Mouse (Mus musculus): Measurements from ENCODE around the gene Ugt1a1. TPM values are rescaled to one million over a fixed set of nuclear protein-coding genes. Genes with fewer than 3 reads are reported as not detected.

Gene Ugt1a1
- polyA plus RNA-seq (2017; shearing (Covaris generic)): under 1 TPM; 0.11 to 0.93 TPM

DNA sequence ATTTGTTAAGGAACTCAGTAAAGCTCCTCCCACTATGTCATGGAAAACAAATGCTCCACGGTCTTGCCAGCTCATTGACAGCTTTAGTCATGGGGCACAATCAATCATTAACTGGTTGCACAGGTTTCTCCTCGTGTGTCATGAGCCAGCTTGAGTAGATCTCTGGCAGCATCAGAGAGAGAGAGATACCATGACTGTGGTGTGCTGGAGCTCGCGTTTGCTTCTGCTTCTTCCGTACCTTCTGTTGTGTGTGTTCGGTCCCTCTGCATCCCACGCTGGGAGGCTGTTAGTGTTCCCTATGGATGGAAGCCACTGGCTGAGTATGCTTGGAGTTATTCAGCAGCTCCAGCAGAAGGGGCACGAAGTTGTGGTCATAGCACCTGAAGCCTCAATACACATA, at the start of gene Ugt1a1:
Ugt1a1 (plus strand) TSS at position 148 of the 400 bp plus-strand sequence.

DNA sequence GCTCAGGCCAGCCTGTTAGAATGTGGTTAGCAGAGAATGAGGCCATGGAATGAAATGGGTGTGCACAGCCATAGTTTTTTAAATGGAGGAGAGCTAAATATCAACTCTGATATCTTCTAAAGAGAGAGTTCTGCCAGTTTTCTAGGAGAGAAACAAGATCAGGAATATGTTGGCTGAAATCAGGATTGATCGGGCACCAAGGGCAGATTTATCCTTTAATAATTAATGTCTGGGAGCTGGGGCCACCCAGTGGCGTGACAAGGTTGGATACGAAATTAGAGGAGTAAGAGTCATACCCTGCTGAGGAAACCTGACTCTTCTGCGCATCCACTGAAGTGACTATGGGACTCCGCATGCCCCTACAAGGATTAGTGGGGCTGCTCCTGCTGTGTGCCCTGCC, 46.0 kb upstream of the Ugt1a1 start, which contains the start of gene Ugt1a5:
Ugt1a5 (plus strand) TSS at position 302 of the 400 bp plus-strand sequence.

DNA sequence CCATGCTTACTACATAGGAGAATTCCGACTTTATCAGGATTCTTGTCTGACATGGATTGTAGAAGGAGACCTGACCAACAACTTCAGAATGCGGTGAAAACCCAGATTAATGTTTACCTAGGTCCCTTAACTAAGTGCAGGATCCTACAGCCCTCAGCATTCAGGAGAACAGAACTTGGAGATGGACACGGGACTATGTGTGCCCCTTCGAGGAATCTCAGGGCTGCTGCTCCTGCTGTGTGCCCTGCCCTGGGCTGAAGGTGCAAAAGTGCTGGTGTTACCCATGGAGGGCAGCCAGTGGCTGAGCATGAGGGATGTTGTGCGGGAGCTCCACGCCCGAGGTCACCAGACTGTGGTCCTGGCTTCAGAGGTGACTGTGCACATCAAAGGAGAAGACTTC, 11.3 kb upstream of the Ugt1a1 start, which contains the start of gene Ugt1a2:
Ugt1a2 (plus strand) TSS at position 146 of the 400 bp plus-strand sequence.

DNA sequence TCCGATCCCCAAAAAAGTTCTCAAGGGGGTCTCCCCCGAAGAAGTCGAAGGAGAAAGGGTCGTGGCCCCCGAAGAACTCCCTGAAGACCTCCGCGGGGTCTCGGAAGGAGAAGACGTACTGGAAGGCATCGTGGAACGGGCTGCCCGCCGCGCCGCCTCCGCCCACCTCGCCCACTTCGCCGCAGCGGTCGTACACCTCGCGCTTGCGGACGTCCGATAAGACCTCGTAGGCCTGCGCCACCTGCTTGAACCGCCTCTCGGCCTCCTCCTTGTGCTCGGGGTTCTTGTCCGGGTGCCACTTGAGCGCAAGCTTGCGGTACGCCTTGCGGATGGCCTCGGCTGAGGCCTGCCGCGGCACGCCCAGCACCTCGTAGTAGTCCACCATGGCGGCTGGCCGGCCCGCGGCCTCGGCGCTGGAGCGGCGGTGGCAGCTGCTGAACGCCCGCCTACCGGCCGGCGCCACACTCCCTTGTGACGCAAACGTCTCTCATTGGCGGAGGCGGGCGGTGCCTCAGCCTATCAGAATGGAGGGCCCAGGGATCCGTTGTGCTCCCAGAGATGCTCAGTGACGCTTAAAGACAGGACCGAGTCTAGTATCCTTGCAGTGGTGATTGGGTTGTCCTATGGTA, 6.4 kb upstream of the Ugt1a1 start, which contains the start of gene Dnajb3:
Dnajb3 (minus strand) TSS at position 489 of the 629 bp plus-strand sequence.

DNA sequence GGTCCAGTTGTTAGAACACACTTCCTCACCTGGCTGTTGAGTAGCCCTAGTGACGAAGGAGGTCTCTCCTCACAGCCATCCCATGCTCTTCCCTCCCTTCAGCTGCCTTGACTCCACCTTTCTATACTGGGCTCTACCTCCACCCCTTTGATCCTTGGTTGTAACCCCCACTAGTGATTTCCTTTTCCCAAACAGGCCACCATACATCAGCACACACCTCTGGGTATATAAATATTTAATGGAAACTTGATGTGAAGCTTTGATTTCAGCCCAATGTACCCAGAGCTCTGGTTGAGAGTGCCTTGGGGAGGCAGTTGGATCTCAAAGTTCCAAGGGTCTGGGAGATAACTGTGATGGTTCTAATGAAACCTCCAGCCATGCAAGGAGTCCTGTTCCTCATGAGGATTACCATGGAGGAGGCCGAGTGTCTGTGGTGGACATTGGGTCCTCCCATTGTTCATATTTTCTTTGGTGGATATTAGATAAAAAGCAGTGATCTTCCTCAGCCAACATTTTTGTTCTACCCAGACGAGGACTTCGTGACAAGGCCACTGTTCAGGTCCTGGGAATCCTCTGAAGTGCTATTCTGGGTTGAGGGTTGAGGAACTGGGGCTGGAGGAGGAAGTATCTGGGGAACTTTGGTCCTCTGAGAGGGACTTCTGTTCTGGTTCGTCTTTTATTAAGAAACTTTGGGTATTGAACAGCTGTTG, 15.1 kb downstream of the Ugt1a1 start, which contains the start of gene Mroh2a:
Mroh2a (plus strand) TSS at position 317 of the 710 bp plus-strand sequence.

Other genes with a start within 250 kb of the Ugt1a1 start
- gene Usp40, start 203.4 kb upstream of the Ugt1a1 start, polyA plus RNA-seq (2017; shearing (Covaris generic)): 10 to 100 TPM; 17.5 to 18.8 TPM
- not detected for gene Ugt1a10, start 156.6 kb upstream of the Ugt1a1 start, polyA plus RNA-seq (2017; shearing (Covaris generic))
- gene Ugt1a9, start 141.2 kb upstream of the Ugt1a1 start, polyA plus RNA-seq (2017; shearing (Covaris generic)): under 1 TPM; 0.38 to 0.81 TPM
- not detected for gene Ugt1a8, start 124.1 kb upstream of the Ugt1a1 start, polyA plus RNA-seq (2017; shearing (Covaris generic))
- under 1 TPM; 0.31 to 0.49 TPM for gene Ugt1a7c, start 116.9 kb upstream of the Ugt1a1 start, polyA plus RNA-seq (2017; shearing (Covaris generic))
- gene Ugt1a6b, start 108.7 kb upstream of the Ugt1a1 start, polyA plus RNA-seq (2017; shearing (Covaris generic)): not detected
- gene Ugt1a6a, start 77.2 kb upstream of the Ugt1a1 start, polyA plus RNA-seq (2017; shearing (Covaris generic)): 1 to 10 TPM in 1 of 2 experiments, under 1 TPM in 1; 0.72 to 1.7 TPM
- 1 to 10 TPM in 1 of 2 experiments, not detected in 1; 1.4 TPM for gene Ugt1a5, start 45.9 kb upstream of the Ugt1a1 start, polyA plus RNA-seq (2017; shearing (Covaris generic))
- gene Ugt1a2, start 11.4 kb upstream of the Ugt1a1 start, polyA plus RNA-seq (2017; shearing (Covaris generic)): under 1 TPM; 0.31 to 0.42 TPM
- gene Dnajb3, start 6.2 kb upstream of the Ugt1a1 start, polyA plus RNA-seq (2017; shearing (Covaris generic)): under 1 TPM; 0.25 to 0.72 TPM
- gene Mroh2a, start 15.0 kb downstream of the Ugt1a1 start, polyA plus RNA-seq (2017; shearing (Covaris generic)): 1 to 10 TPM in 1 of 2 experiments, under 1 TPM in 1; 0.98 to 6.6 TPM
- gene Hjurp, start 65.7 kb downstream of the Ugt1a1 start, polyA plus RNA-seq (2017; shearing (Covaris generic)): 100 to 1,000 TPM in 1 of 2 experiments, 10 to 100 TPM in 1; 79.0 to 117 TPM
- gene Trpm8, start 65.7 kb downstream of the Ugt1a1 start, polyA plus RNA-seq (2017; shearing (Covaris generic)): under 1 TPM; 0.23 to 0.70 TPM
- gene Spp2, start 195.0 kb downstream of the Ugt1a1 start, polyA plus RNA-seq (2017; shearing (Covaris generic)): 1 to 10 TPM in 1 of 2 experiments, not detected in 1; 1.1 TPM

Measured in inflammation-experienced regulatory T-cells (primary cell).